Mouse (Mus musculus) heart, postnatal 0 days (tissue): ENCODE measurements around the gene Tril. TPM values are rescaled to one million over a fixed set of nuclear protein-coding genes. Genes with fewer than 3 reads are reported as not detected.

Source experiments
- ATAC-seq: fragments of 200-750 bp; cut with Nextera tagmentation; 2 replicates; pipeline ENCODE4 v1.8.0; 2017; ENCODE audit warnings: low read depth, moderate number of reproducible peaks, moderate library complexity; ENCODE audit not compliant: insufficient read depth
- DNase-seq: peaks from one replicate; pipeline ENCODE4 v3.0.0-alpha.2; 2016; ENCODE audit warnings: low spot score
- H3K27ac ChIP-seq: fragments of 300-500 bp; sonication (generic); 2 replicates; pipeline ENCODE4 v1.5.1; 2014; ENCODE audit warnings: low read depth, mild to moderate bottlenecking
- H3K27me3 ChIP-seq: fragments of 300-500 bp; sonication (generic); 2 replicates; pipeline ENCODE4 v1.6.1; 2014; ENCODE audit warnings: low read length, mixed read lengths; ENCODE audit not compliant: control insufficient read depth, insufficient read depth
- H3K36me3 ChIP-seq: fragments of 300-500 bp; sonication (generic); replicated peaks from 2 replicates; pipeline ENCODE4 v1.6.1; 2014; ENCODE audit warnings: low read length, mixed read lengths; ENCODE audit not compliant: control insufficient read depth, insufficient read depth
- H3K4me1 ChIP-seq: fragments of 300-500 bp; sonication (generic); 2 replicates; pipeline ENCODE4 v1.6.1; 2014; ENCODE audit warnings: antibody characterized with exemption; ENCODE audit not compliant: control insufficient read depth, insufficient read depth
- H3K4me2 ChIP-seq: fragments of 300-500 bp; sonication (generic); 2 replicates; pipeline ENCODE4 v1.6.1; 2014; ENCODE audit warnings: low read depth, mild to moderate bottlenecking, low read length, moderate library complexity
- H3K4me3 ChIP-seq: fragments of 300-500 bp; sonication (generic); 2 replicates; pipeline ENCODE4 v1.5.1; 2014; ENCODE audit warnings: low read depth, low read length
- H3K9ac ChIP-seq: fragments of 300-500 bp; sonication (generic); replicated peaks from 2 replicates; pipeline ENCODE4 v1.6.1; 2014; ENCODE audit warnings: low read depth, low read length, mixed read lengths
- H3K9me3 ChIP-seq: fragments of 300-500 bp; sonication (generic); replicated peaks from 2 replicates; pipeline ENCODE4 v1.6.1; 2016; ENCODE audit warnings: low read length; ENCODE audit not compliant: control insufficient read depth
- CTCF ChIP-seq: IDR thresholded peaks from 2 replicates; pipeline ENCODE4 v1.5.1; 2016; ENCODE audit warnings: antibody characterized with exemption, control low read depth, low read depth
- EP300 ChIP-seq: IDR thresholded peaks from 2 replicates; pipeline ENCODE4 v1.6.1; 2016; ENCODE audit warnings: antibody characterized with exemption, low read depth
- WGBS: fragments of 180-500 bp; shearing (Covaris S2); extraction: QIAGEN DNeasy Blood & Tissue Kit; methylation state at CpG from one replicate; pipeline ENCODE4 v1.1.7; 2014; 5-methylcytosine and 5-hydroxymethylcytosine counted together
- polyA plus RNA-seq: library from polyadenylated mRNA; unstranded; fragments of >200 nt; fragmentation: Nextera tagmentation; extraction: Ambion mirVana; gene quantifications from 2 replicates; pipeline ENCODE4 v1.2.1, GENCODE M21; 2015
- total RNA-seq: library from RNA; depleted of rRNA; stranded (reverse); fragments of >200 nt; gene quantifications from 2 replicates; pipeline ENCODE4 v1.2.3, GENCODE M21; 2014; ENCODE audit warnings: low replicate concordance

Gene Tril
- total and polyA plus RNA-seq, 2 experiments from 2014 or later = 3.9 to 6.4 TPM

GRCm38 (mm10) chr6:53806591-53807023 is 14.0 kb downstream of the Tril start:
- H3K4me2 ChIP-seq = no peak overlapping the region
- no peak overlapping the region for H3K9ac ChIP-seq
- no peak overlapping the region for H3K27ac ChIP-seq
- H3K36me3 ChIP-seq = no peaks in the 10 kb centered on the region
- 72% methylated on average over 8 of the region's 8 CpGs for WGBS
- TF ChIP-seq EP300 (no peak), CTCF (no peak)
- H3K27me3 ChIP-seq = no peaks in the 10 kb centered on the region
- H3K4me3 ChIP-seq = no peak overlapping the region
- no peaks in the 10 kb centered on the region for H3K9me3 ChIP-seq
- peaks cover 4% of the 10 kb centered on the region; the same call in 1 of the 2 replicates for H3K4me1 ChIP-seq
- no peak for DNase-seq
- no peak for ATAC-seq

GRCm38 (mm10) chr6:53806021-53806420 is 14.6 kb downstream of the Tril start:
- 85% methylated on average over 5 of the region's 5 CpGs for WGBS
- no peak overlapping the region for H3K27ac ChIP-seq
- H3K4me2 ChIP-seq = no peak overlapping the region
- no peak overlapping the region for H3K4me3 ChIP-seq
- H3K9ac ChIP-seq = no peak overlapping the region
- no peaks in the 10 kb centered on the region for H3K36me3 ChIP-seq
- ATAC-seq = no peak
- H3K4me1 ChIP-seq = peaks cover 6% of the 10 kb centered on the region; the same call in 1 of the 2 replicates
- no peak for TF ChIP-seq CTCF
- no peak for TF ChIP-seq EP300
- no peak for DNase-seq
- H3K9me3 ChIP-seq = no peaks in the 10 kb centered on the region
- H3K27me3 ChIP-seq = no peaks in the 10 kb centered on the region

GRCm38 (mm10) chr6:53804145-53804544 is 16.5 kb downstream of the Tril start:
- no peaks in the 10 kb centered on the region for H3K36me3 ChIP-seq
- H3K9me3 ChIP-seq = no peaks in the 10 kb centered on the region
- WGBS = 56% methylated on average over 6 of the region's 6 CpGs
- DNase-seq (no peak), ATAC-seq (no peak)
- H3K9ac ChIP-seq = no peak overlapping the region
- H3K27me3 ChIP-seq = no peaks in the 10 kb centered on the region
- peaks cover 6% of the 10 kb centered on the region; the same call in 1 of the 2 replicates for H3K4me1 ChIP-seq
- no peak overlapping the region for H3K27ac ChIP-seq
- H3K4me2 ChIP-seq = no peak overlapping the region
- TF ChIP-seq EP300 (no peak), CTCF (no peak)
- no peak overlapping the region for H3K4me3 ChIP-seq

- no peaks in the 10 kb centered on the region for H3K36me3 ChIP-seq
- peaks cover 6% of the 10 kb centered on the region; the same call in 1 of the 2 replicates for H3K4me1 ChIP-seq
- H3K9me3 ChIP-seq = no peaks in the 10 kb centered on the region
- no peak overlapping the region for H3K4me2 ChIP-seq
- DNase-seq (no peak), ATAC-seq (no peak)
- no peak overlapping the region for H3K9ac ChIP-seq
- H3K4me3 ChIP-seq = no peak overlapping the region
- WGBS = 98% methylated on average over 4 of the region's 4 CpGs
- TF ChIP-seq EP300 (no peak), CTCF (no peak)
- no peaks in the 10 kb centered on the region for H3K27me3 ChIP-seq
- H3K27ac ChIP-seq = no peak overlapping the region
These were observed 17.1 kb downstream of the Tril start for GRCm38 (mm10) chr6:53803551-53803950.

GRCm38 (mm10) chr6:53801893-53802286 is 18.7 kb downstream of the Tril start:
- H3K27ac ChIP-seq = no peak overlapping the region
- H3K36me3 ChIP-seq = no peaks in the 10 kb centered on the region
- no peaks in the 10 kb centered on the region for H3K9me3 ChIP-seq
- no peak overlapping the region for H3K4me3 ChIP-seq
- ATAC-seq (no peak), DNase-seq (peak; percentile 11)
- no peaks in the 10 kb centered on the region for H3K27me3 ChIP-seq
- no peak overlapping the region for H3K9ac ChIP-seq
- H3K4me2 ChIP-seq = no peak overlapping the region
- 31% methylated on average over 5 of the region's 5 CpGs for WGBS
- TF ChIP-seq CTCF = no peak
- TF ChIP-seq EP300 = no peak
- peaks cover 6% of the 10 kb centered on the region; the same call in 1 of the 2 replicates for H3K4me1 ChIP-seq

- ATAC-seq = no peak
These were observed 19.2 kb downstream of the Tril start for GRCm38 (mm10) chr6:53801269-53801892.

More at GRCm38 (mm10) chr6:53801269-53801892, 19.2 kb downstream of the Tril start:
- TF ChIP-seq EP300 = no peak
- no peak for TF ChIP-seq CTCF
- Histone ChIP-seq H3K9ac (no peak overlapping the region), H3K4me1 (peaks cover 6% of the 10 kb centered on the region; the same call in 1 of the 2 replicates), H3K27ac (no peak overlapping the region), H3K9me3 (no peaks in the 10 kb centered on the region), H3K4me2 (no peak overlapping the region), H3K36me3 (no peaks in the 10 kb centered on the region), H3K4me3 (no peak overlapping the region), H3K27me3 (no peaks in the 10 kb centered on the region)
- DNase-seq = no peak
- WGBS = 50% methylated on average over 4 of the region's 4 CpGs
